Mouse (Mus musculus) brain, embryonic 18.5 days (tissue): ENCODE measurements around the gene Dmp1.

Source experiments
- DNase-seq: peaks from one replicate; pipeline ENCODE4 v3.0.0-alpha.2; 2012; ENCODE audit warnings: low read depth, low spot score

The Dmp1 gene

GRCm38 (mm10) chr5:104261908-104262461 lies 59.6 kb downstream of the Dmp1 start:
- DNase-seq: no peak

- DNase-seq: no peak
Measured at GRCm38 (mm10) chr5:104263014-104263776, 60.8 kb downstream of the Dmp1 start.
